Mouse (Mus musculus): ENCODE data around the gene 2310079G19Rik. TPM values are rescaled to one million over a fixed set of nuclear protein-coding genes. Genes with fewer than 3 reads are reported as not detected.

Gene 2310079G19Rik
- polyA plus RNA-seq, 1 experiment from 2014 or later, result not detected

DNA sequence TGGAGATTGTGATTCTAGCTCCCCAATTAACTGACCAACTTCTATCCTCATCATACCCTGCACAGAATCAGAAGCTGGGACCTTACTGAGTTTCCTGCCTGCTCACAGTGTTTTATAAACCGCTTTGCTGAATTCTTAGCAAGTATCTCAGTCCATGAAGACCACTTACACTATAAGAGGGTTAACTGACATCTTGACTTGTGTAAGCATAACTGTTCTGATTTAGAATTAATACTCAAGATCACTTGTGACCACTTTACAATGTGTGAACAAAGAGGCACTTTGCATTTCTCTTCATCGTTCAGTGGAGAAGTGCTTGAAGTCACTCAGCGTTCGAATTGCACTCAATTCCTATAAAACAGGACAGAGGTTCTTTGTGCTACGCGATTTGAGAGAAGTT is 22.9 kb downstream of the 2310079G19Rik start:
- no peak overlapping the region for H3K4me3 ChIP-seq
- H3K4me1 ChIP-seq (replicated peaks), result no peaks in the 10 kb centered on the region
- H3K27ac ChIP-seq, result no peak overlapping the region
- 81% methylated on average over 6 of the region's 6 CpGs for WGBS
- H3K36me3 ChIP-seq, result no peaks in the 10 kb centered on the region
- H3K9me3 ChIP-seq (replicated peaks), result no peaks in the 10 kb centered on the region
- no peak for ATAC-seq (replicated peaks; ENCODE audit: insufficient number of reproducible peaks, insufficient read depth, low FRiP score, low read depth)
- no peaks in the 10 kb centered on the region for H3K27me3 ChIP-seq
- H3K4me2 ChIP-seq, result no peak overlapping the region
- H3K9ac ChIP-seq, result no peak overlapping the region

DNA sequence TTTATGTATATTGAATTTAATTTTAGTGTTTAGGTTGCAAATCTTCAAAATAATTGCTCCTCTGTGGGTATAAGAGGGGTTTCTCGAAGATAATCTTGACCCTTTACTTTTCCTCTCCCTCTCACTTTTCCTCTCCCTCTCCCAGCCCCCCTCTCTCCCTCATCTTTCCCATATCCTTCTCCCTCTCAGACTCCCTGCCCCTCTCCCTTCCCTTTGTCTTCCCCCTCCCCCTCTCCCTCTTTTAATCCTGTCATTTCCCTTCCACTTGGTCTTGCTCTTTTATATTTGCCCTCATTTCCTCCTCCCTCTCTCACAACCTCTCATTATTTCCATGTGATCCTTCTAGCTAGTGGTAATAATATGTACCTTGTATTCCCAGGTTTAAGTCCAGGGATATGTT is 25.0 kb downstream of the 2310079G19Rik start:
- H3K4me2 ChIP-seq, result no peak overlapping the region
- H3K4me1 ChIP-seq (replicated peaks), result no peaks in the 10 kb centered on the region
- no peaks in the 10 kb centered on the region for H3K36me3 ChIP-seq
- no peak overlapping the region for H3K9ac ChIP-seq
- no peak overlapping the region for H3K4me3 ChIP-seq
- no peak overlapping the region for H3K27ac ChIP-seq
- WGBS, result 50% methylated on average over 1 of the region's 1 CpGs
- H3K9me3 ChIP-seq (replicated peaks), result no peaks in the 10 kb centered on the region
- H3K27me3 ChIP-seq, result no peaks in the 10 kb centered on the region
- no peak for ATAC-seq (replicated peaks; ENCODE audit: insufficient number of reproducible peaks, insufficient read depth, low FRiP score, low read depth)

GRCm38 (mm10) chr16:88600303-88600702 is 27.2 kb downstream of the 2310079G19Rik start:
- Histone ChIP-seq H3K9ac (no peak overlapping the region), H3K4me1 (replicated peaks) (no peaks in the 10 kb centered on the region), H3K4me3 (no peak overlapping the region), H3K9me3 (replicated peaks) (no peaks in the 10 kb centered on the region), H3K36me3 (no peaks in the 10 kb centered on the region), H3K4me2 (no peak overlapping the region), H3K27ac (no peak overlapping the region), H3K27me3 (no peaks in the 10 kb centered on the region)
- no peak for ATAC-seq (replicated peaks; ENCODE audit: insufficient number of reproducible peaks, insufficient read depth, low FRiP score, low read depth)
- 78% methylated on average over 8 of the region's 8 CpGs for WGBS

DNA sequence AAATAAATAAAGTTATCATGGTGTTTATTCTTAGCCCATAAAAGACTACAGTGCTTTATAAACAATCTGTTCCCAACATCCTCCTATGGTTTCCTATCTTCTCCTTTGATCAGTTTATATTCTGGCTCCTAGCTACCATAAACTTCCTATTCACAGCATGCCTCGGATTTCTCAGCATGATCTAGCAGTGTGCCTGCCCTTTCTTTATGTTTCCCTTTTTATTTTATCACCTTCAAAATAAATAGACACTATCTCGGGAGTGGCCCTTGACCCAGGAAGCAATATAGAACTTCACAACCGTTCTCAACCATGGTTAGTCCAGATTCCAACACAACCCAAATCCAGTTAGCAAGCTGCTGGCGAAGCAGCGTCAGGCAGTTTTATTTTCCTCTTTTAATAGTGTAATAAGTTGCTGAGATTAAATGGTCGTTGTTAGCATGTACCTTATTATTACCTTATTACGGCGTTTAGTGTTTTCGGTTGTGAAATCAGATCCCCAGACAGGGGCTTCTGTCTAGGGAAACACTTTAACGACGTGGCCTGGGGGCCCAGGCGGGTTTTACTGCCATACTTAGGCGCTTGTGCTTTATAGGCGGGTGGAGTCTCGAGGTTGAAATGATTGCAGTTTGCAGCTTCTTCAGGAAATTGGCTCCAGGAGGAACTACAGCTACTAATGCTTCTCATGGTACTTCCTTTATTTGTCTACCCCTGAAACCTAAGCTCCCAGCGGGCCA is 27.8 kb downstream of the 2310079G19Rik start:
- no peaks in the 10 kb centered on the region for H3K9me3 ChIP-seq (replicated peaks)
- no peak overlapping the region for H3K4me2 ChIP-seq
- H3K27me3 ChIP-seq, result no peaks in the 10 kb centered on the region
- no peak overlapping the region for H3K27ac ChIP-seq
- no peak for ATAC-seq (replicated peaks; ENCODE audit: insufficient number of reproducible peaks, insufficient read depth, low FRiP score, low read depth)
- no peak overlapping the region for H3K4me3 ChIP-seq
- H3K9ac ChIP-seq, result no peak overlapping the region
- no peaks in the 10 kb centered on the region for H3K36me3 ChIP-seq
- WGBS, result 61% methylated on average over 16 of the region's 16 CpGs
- no peaks in the 10 kb centered on the region for H3K4me1 ChIP-seq (replicated peaks)

DNA sequence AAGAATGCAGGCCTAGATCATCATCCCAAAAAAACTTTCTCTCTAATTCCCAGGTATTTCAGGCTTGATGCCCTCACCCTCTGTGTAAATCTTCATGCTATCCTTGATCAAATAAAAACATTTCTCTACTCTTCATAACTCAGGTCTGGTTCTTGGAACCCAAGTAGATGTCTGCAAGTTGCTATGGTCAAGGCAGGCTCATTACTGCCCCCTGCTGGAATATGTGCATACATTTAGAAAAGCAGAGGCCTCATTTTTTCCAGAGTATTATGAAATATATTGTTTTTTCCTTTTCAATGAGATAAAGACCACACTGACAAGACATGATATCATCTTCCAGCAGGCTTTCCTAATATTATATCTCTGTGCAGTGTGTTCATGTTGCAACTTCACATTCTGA is 34.7 kb downstream of the 2310079G19Rik start:
- Histone ChIP-seq H3K36me3 (no peaks in the 10 kb centered on the region), H3K4me3 (no peak overlapping the region), H3K27ac (no peak overlapping the region), H3K4me2 (no peak overlapping the region), H3K4me1 (replicated peaks) (no peaks in the 10 kb centered on the region), H3K9ac (no peak overlapping the region), H3K27me3 (no peaks in the 10 kb centered on the region), H3K9me3 (replicated peaks) (no peaks in the 10 kb centered on the region)
- ATAC-seq (replicated peaks; ENCODE audit: insufficient number of reproducible peaks, insufficient read depth, low FRiP score, low read depth), result no peak

DNA sequence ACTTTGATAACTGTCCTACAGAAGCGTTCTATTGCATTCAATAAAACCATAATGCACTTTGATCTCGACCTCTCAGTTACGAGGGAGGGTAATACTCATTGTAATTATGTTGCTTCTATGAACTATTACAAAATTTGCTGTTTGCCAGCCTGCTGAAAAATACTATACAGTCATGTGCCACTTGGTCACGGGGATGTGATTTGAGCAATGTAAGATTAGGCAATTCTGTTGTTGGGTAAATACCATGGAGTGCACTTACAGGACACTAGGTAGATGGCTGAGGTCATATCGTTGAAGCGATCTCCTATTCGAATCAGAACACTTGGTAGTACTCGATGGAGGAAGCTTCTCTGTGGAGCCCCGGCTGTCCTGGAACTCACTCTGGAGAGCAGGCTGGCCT is 44.1 kb downstream of the 2310079G19Rik start:
- no peaks in the 10 kb centered on the region for H3K9me3 ChIP-seq (replicated peaks)
- H3K4me3 ChIP-seq, result no peak overlapping the region
- ATAC-seq (replicated peaks; ENCODE audit: insufficient number of reproducible peaks, insufficient read depth, low FRiP score, low read depth), result no peak
- no peak overlapping the region for H3K4me2 ChIP-seq
- no peaks in the 10 kb centered on the region for H3K27me3 ChIP-seq
- 84% methylated on average over 9 of the region's 9 CpGs for WGBS
- no peak overlapping the region for H3K27ac ChIP-seq
- no peak overlapping the region for H3K9ac ChIP-seq
- no peaks in the 10 kb centered on the region for H3K4me1 ChIP-seq (replicated peaks)
- no peaks in the 10 kb centered on the region for H3K36me3 ChIP-seq

Other genes with a start within 250 kb of the 2310079G19Rik start
- not detected in 2 replicates for gene Cldn17, start 120.7 kb downstream of the 2310079G19Rik start, polyA plus RNA-seq (2015; fragmentation: Nextera tagmentation; extraction: Ambion mirVana)
- 0.28 and 1.2 TPM in 2 replicates for gene Cldn8, start 64.5 kb downstream of the 2310079G19Rik start, polyA plus RNA-seq (2015; fragmentation: Nextera tagmentation; extraction: Ambion mirVana)
- not detected in 2 replicates for gene Krtap24-1, start 15.4 kb downstream of the 2310079G19Rik start, polyA plus RNA-seq (2015; fragmentation: Nextera tagmentation; extraction: Ambion mirVana)
- not detected in 2 replicates for gene Krtap26-1, start 20.1 kb upstream of the 2310079G19Rik start, polyA plus RNA-seq (2015; fragmentation: Nextera tagmentation; extraction: Ambion mirVana)
- not detected in 2 replicates for gene Krtap27-1, start 44.0 kb upstream of the 2310079G19Rik start, polyA plus RNA-seq (2015; fragmentation: Nextera tagmentation; extraction: Ambion mirVana)
- not detected in 2 replicates for gene 2310061N02Rik, start 80.3 kb upstream of the 2310079G19Rik start, polyA plus RNA-seq (2015; fragmentation: Nextera tagmentation; extraction: Ambion mirVana)
- not detected in 2 replicates for gene Krtap13-1, start 101.2 kb upstream of the 2310079G19Rik start, polyA plus RNA-seq (2015; fragmentation: Nextera tagmentation; extraction: Ambion mirVana)
- gene Krtap13, start 124.0 kb upstream of the 2310079G19Rik start, polyA plus RNA-seq (2015; fragmentation: Nextera tagmentation; extraction: Ambion mirVana), result not detected in 2 replicates
- not detected in 2 replicates for gene 2310034C09Rik, start 131.2 kb upstream of the 2310079G19Rik start, polyA plus RNA-seq (2015; fragmentation: Nextera tagmentation; extraction: Ambion mirVana)
- gene 2310057N15Rik, start 146.5 kb upstream of the 2310079G19Rik start, polyA plus RNA-seq (2015; fragmentation: Nextera tagmentation; extraction: Ambion mirVana), result not detected in 2 replicates
- not detected in 2 replicates for gene Gm5965, start 150.2 kb upstream of the 2310079G19Rik start, polyA plus RNA-seq (2015; fragmentation: Nextera tagmentation; extraction: Ambion mirVana)
- not detected in 2 replicates for gene Gm20741, start 184.6 kb upstream of the 2310079G19Rik start, polyA plus RNA-seq (2015; fragmentation: Nextera tagmentation; extraction: Ambion mirVana)
- not detected in 2 replicates for gene Krtap15, start 192.5 kb upstream of the 2310079G19Rik start, polyA plus RNA-seq (2015; fragmentation: Nextera tagmentation; extraction: Ambion mirVana)
- not detected in 2 replicates for gene Krtap14, start 198.5 kb upstream of the 2310079G19Rik start, polyA plus RNA-seq (2015; fragmentation: Nextera tagmentation; extraction: Ambion mirVana)
- not detected in 2 replicates for gene Krtap19-1, start 241.7 kb upstream of the 2310079G19Rik start, polyA plus RNA-seq (2015; fragmentation: Nextera tagmentation; extraction: Ambion mirVana)
- gene Krtap19-2, start 246.6 kb upstream of the 2310079G19Rik start, polyA plus RNA-seq (2015; fragmentation: Nextera tagmentation; extraction: Ambion mirVana), result not detected in 2 replicates

All from heart, embryonic 15.5 days (tissue).